Mouse (Mus musculus) cerebral cortex, adult 2 months (tissue): ENCODE results near the gene Samd10.

Experiments
- WGBS: fragments of 180-500 bp; shearing (Covaris S2); methylation state at CpG from one replicate; pipeline ENCODE4 v1.1.7; 2018; 5-methylcytosine and 5-hydroxymethylcytosine counted together

Samd10 gene

GRCm38 (mm10) chr2:181598454-181599351 lies at the start of gene Samd10:
TSS of gene Samd10 (minus strand) at chr2:181599212.
- WGBS = 2% methylated on average over 71 of the region's 71 CpGs

DNA sequence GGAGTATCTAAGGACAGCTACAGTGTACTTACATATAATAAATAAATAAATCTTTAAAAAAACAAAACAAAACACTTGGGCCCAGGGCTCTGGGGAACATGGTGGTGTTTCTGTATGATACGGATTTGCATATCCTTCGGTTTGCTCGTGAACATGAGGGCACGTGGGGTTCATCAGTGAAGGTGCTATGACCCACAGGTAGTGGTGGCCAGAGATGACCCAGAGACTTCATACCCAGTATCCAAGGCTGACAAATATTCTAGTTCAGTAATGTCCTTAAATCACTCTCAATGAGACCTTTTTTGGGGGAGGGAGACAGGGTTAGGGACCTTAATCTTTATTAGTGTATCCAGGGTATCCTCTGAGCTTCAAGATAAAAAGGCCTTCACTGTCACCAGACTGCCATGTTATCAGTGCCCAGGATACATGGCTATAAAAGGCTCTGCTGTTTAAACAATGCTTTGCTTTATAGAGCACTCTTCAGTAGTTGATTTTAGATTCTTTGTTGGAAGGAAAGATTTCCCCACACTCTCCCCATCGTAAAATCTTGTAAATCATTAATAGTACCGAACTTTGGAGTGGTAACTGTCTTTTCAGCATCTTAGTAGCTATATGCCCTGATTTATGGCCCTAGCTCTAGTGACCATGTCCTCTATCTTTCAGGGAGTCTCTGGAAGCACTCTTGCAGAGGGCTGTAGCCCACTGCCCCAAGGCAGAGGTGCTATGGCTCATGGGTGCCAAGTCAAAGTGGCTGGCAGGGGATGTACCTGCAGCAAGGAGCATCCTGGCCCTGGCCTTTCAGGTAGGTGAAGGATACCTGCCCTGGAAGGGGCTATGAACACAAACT lies 47.8 kb upstream of the Samd10 start:
- 92% methylated on average over 6 of the region's 6 CpGs for WGBS

DNA sequence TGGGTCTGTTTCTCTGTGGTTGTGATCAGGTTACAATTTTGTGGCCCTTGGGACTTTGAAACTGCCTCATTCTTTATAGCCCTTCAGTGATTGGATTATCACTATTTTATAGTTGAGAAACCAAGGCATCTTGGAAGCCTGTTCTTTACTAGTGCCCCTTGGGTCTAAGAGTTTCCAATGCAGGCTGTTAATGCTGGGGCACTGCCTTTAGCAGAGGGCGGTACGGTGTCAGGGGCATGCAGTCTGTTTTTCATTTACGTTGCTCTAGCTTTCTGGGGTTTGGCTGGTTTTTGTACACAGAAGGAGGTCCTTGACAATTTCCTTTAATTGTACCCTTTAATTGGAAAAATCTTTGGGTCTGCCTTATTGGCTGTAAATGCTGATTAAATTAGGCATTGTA lies 46.7 kb upstream of the Samd10 start:
- WGBS = 80% methylated on average over 3 of the region's 3 CpGs

GRCm38 (mm10) chr2:181644361-181644760 lies 45.3 kb upstream of the Samd10 start:
- WGBS = 90% methylated on average over 2 of the region's 2 CpGs

DNA sequence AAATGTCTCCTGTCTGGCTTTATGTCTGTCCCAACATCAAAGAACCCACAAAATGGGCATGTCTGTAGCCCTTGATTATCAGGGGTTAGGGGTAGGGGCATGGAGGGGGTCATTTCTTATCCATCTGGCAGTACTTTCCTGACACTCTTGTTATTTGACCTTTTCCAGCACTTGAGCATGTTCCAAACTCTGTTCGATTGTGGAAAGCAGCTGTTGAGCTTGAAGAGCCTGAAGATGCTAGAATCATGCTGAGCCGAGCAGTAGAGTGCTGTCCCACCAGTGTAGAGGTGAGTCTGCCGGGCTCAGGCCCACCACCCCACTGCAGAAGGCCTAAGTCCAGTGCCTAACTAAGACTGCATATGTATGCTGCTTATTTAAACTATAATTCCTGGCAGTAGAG lies 36.9 kb upstream of the Samd10 start:
- WGBS = 88% methylated on average over 3 of the region's 3 CpGs

DNA sequence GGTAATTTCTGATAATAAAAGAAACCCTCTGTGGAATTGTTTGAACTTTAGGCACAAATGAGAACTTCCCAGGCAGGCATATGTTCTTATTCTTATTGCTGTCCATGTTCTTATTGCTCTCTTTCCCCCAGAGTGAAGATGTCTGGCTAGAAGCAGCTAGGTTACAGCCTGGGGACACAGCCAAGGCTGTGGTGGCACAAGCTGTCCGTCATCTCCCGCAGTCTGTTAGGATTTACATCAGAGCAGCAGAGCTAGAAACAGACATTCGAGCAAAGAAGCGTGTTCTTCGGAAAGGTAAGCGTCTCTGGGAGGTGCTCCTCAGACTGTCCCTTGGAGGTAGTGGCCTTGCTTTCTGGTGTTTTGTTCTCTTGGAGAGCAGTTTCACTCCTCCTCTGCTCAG lies 33.6 kb upstream of the Samd10 start:
- WGBS = 78% methylated on average over 6 of the region's 6 CpGs

DNA sequence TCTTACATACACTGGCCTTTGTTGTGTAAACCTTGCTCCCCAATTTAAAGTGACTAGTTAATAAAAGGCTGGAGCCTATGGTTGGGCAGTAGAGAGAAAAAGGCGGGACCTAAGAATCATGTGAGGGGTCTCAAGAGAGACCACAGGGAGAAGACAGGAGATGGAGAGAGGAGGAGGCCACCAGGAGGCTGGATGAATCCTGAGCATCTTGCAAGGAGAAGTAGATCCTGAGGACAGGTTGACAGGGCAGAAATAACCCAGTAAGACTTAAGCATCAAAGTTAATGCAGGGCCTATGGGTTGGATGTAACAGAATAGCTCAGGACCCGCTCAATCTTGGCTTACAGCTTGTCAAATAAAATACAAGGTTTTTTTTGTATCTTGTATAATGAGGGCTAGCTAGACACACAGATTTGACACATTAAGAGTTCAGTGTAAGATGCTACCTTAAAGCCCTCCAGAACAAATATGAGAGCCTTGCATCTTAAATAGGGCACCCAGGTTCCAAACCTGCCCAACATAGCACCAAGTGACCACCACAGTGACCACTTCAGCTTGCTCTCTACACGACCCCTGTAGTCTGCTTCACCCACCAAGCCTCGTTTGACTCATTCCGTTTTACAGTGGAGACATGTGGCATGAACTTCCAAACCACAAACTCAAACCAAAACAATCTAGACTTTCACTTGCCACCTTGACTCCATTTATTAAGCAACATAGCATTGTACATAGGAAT lies 19.9 kb upstream of the Samd10 start:
- WGBS = 87% methylated on average over 5 of the region's 5 CpGs

- WGBS = 60% methylated on average over 4 of the region's 4 CpGs
Observed at GRCm38 (mm10) chr2:181602367-181602766, 3.4 kb upstream of the Samd10 start.

GRCm38 (mm10) chr2:181601751-181602145 lies 2.7 kb upstream of the Samd10 start:
- 23% methylated on average over 10 of the region's 10 CpGs for WGBS

DNA sequence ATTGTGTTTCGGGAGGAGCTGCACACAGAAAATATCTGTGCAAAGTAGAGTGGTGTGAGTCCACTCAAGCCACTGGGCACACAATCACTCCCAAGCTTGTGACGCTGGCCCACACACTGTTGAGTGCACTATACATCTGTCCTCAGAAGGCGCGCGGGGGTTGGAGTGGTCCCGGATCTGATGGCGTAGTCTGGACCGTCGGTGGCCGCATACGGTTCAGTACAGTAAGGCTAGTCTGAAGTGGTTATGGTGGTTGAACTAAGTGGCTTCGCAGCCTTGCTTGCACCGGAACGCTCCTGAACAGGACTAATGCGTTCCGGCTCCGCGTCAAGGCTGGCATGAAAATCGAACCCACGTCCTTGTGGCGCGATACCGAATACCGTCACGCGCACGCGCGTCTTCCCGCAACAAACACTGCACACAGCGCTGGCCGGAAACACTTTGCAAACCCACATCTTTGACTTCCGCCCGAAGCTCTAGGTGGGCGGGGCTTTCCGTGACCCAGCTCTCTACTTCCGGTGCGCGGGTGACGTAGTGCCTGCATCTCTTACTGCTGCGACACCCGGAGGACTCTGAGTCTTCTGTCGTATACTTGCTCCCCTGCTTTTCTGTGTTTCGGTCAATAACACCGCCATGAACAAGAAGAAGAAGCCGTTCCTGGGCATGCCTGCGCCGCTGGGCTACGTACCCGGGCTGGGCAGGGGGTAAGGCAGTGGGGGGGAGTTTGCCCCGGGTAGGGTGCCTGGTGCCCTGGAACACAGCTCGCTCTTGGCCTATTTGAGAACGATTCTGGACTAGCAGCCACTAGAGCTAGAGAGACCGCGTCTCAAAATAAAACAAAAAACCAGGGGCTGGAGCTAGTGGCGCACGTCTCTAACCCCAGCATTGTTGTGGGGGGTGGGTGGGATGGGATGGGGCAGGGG lies 2.1 kb upstream of the Samd10 start:
- WGBS = 1% methylated on average over 57 of the region's 57 CpGs

DNA sequence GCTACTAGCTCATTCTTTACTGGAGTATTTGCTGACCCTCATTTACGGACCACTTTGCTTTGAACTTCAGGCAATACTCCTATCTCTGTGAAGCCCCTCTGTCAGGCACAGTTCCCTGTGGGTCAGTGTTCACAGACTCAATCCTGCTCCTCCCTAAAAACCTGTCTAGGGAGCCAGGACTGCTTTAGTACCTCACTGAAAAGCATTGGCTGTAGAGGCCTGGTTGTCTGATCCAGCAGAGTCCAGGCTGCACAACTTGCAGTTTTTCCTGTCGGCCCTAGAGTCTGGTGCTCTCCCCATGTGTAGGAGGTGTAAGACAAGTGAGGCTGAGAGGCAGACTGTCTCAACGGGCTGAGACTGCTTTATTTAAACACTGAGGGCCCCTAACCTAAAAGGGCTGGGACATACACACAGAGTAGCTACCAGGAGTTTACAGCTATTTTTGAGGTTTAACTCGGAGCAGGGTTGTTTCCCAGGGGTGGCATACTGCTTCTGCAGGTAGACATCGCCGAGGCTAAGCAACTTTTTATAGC lies 1.3 kb upstream of the Samd10 start:
- WGBS = 47% methylated on average over 6 of the region's 6 CpGs

- WGBS = 72% methylated on average over 7 of the region's 7 CpGs
Observed at GRCm38 (mm10) chr2:181597378-181598061, 1.5 kb downstream of the Samd10 start.

GRCm38 (mm10) chr2:181596221-181596960 lies 2.6 kb downstream of the Samd10 start:
- WGBS = 72% methylated on average over 6 of the region's 6 CpGs

DNA sequence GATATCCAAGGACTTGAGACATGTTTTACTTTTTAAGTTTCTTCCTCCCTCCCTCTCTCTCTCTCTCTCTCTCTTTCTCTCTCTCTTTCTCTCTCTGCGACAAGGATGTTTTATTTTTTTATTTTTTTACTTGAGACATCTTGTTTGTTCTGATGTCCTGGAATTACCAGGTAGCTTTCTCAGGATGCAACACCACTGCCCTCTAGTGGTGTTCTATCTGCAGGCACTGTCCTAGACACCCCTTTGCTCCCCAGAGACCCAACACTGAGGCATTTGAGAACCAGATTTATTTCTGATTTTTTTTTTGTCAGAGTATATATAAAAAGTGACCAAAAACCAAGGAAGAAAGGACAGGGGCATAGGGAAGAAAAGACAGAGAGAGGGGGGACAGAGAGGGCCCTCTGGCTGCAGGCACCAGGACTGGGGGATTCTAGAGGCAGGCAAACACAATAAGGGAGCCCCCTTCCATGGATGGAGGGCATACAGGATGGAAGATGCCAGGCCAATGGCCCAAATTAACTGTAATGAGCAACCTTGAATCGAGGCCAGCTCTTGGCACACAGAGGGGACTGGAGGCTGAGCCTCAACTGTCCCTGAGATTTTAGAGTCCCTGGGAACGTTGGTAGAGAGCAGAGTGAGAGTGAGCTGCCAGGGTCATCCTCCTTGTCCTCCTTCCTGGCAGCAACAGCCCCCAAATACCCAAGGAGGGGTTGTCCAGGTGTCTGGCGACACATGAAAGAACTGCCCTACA lies 3.9 kb downstream of the Samd10 start:
- WGBS = 42% methylated on average over 4 of the region's 4 CpGs

GRCm38 (mm10) chr2:181593042-181593421 lies 6.0 kb downstream of the Samd10 start:
- WGBS = 2% methylated on average over 6 of the region's 6 CpGs

- under 1% methylated on average over 74 of the region's 97 CpGs for WGBS
Observed at GRCm38 (mm10) chr2:181592231-181593041, 6.6 kb downstream of the Samd10 start, which contains the start of gene Zfp512b. TSS of gene Zfp512b (minus strand) at chr2:181592803.

DNA sequence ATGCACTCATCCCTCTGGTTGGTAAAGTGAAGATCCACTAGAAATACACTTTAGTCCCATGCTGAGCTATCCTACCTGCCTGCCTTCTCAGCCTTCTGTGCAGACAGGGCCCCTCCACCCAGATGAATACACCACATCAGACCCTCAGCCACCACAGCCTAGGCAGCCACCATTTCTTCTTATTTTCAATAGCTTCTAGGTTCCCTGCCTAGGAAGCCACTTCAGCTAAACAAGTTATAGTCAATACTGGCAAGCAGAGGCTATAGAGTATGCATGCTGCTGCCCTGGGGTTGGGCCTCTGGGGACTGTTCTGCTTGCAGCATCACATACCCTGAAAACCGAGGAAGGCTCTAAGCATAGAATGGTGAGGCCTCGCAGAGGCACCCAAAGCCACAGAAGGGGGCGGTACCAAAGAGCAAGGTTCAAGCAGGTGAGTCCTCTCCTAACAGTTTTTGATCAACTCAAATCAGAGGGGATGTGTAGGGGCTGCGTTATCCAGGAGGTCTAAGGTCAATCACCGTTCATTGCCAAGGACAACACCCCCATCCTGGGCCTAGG lies 7.4 kb downstream of the Samd10 start, which contains the start of gene Prpf6:
TSS of gene Prpf6 (plus strand) at position 341 of the 558 bp plus-strand sequence.
- WGBS = 11% methylated on average over 5 of the region's 5 CpGs
